Mouse (Mus musculus) heart, adult 9 months (tissue): ENCODE measurements around the gene Ccdc189.

Experiments used
- DNase-seq, 2 experiments: peaks; one replicate each; pipeline ENCODE4 v3.0.0; 2022; ENCODE audit warnings: low spot score in 2 of 2

The Ccdc189 gene

GRCm38 (mm10) chr7:127592575-127592974 is 4.2 kb upstream of the Ccdc189 start:
- no peak for DNase-seq

GRCm38 (mm10) chr7:127591108-127591507 is 2.7 kb upstream of the Ccdc189 start:
- DNase-seq: no peak

GRCm38 (mm10) chr7:127589637-127590036 is 1.2 kb upstream of the Ccdc189 start:
- DNase-seq: no peak

GRCm38 (mm10) chr7:127588901-127589300 is 506 bp upstream of the Ccdc189 start:
- no peak for DNase-seq

- DNase-seq: no peak
Observed at GRCm38 (mm10) chr7:127587196-127587595, 1.2 kb downstream of the Ccdc189 start.

- DNase-seq: no peak
Observed at GRCm38 (mm10) chr7:127586149-127586548, 2.2 kb downstream of the Ccdc189 start.

- DNase-seq: no peak
Observed at GRCm38 (mm10) chr7:127585031-127585430, 3.4 kb downstream of the Ccdc189 start.

- DNase-seq: no peak
Observed at GRCm38 (mm10) chr7:127583260-127583659, 5.1 kb downstream of the Ccdc189 start.

GRCm38 (mm10) chr7:127574115-127574514 is 14.3 kb downstream of the Ccdc189 start:
- DNase-seq: no peak

GRCm38 (mm10) chr7:127573503-127574008 is 14.8 kb downstream of the Ccdc189 start:
- no peak for DNase-seq

GRCm38 (mm10) chr7:127572895-127573471 is 15.4 kb downstream of the Ccdc189 start, which contains the start of gene Phkg2:
Phkg2 (plus strand) TSS chr7:127573340.
- DNase-seq: peak; percentile 98 to 99

- peak; percentile 58 to 71 for DNase-seq
Observed at GRCm38 (mm10) chr7:127564381-127565150, 23.8 kb downstream of the Ccdc189 start.

GRCm38 (mm10) chr7:127561340-127561858 is 27.0 kb downstream of the Ccdc189 start, which contains the start of gene Tmem265:
Tmem265 (plus strand) TSS chr7:127561390.
- no peak for DNase-seq

- DNase-seq: no peak
Observed at GRCm38 (mm10) chr7:127560580-127560979, 27.8 kb downstream of the Ccdc189 start.

GRCm38 (mm10) chr7:127551558-127551957 is 36.8 kb downstream of the Ccdc189 start:
- DNase-seq: no peak

- peak; percentile 36 to 66 for DNase-seq
Observed at GRCm38 (mm10) chr7:127549116-127549835, 39.1 kb downstream of the Ccdc189 start.

- DNase-seq: peak in 1 of 2 experiments; percentile 46
Observed at GRCm38 (mm10) chr7:127541671-127542070, 46.7 kb downstream of the Ccdc189 start.
